ENCODE assay signal across 23 mouse cellular contexts in the genomic region with DNA sequence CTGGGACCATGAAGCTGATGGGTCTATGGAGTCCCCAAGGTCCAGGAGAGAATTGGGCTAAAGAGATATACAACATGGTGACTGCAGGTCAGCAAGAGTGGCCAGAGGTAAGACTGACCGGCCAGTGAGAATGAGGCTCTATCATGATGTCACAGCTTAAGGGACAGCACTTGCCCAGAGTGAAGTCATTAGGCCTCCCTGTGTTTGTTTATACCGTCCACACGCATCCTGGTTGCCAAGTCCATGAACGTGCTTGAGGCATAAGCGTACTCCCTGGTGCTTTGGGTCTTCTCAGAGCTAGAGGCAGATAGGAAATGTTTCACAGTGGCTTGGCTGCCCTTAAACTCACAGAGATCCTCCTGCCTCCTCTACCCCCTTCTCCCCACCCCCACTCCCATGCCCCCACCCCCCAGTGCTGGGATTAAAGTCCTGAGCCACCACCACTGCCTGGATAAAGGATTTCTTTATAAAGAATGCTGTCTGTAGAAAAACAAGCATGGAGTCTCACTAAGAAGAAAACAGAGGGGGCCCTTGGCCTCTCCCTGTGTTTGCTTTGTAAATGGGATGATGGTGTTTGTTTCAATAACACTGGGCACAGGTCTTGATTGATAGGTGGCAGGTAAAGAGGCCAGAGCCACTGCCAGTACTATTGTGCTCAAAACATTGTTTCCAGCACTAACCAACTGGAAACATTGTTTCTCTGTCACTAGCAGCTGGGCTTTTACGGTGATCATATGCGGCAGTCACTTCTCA. TPM values are rescaled to one million over a fixed set of nuclear protein-coding genes. Genes with fewer than 3 reads are reported as not detected.
A peak's percentile ranks its signal among the peaks of the same experiment; 100 is the strongest.
DNase-seq lines count a peak whose midpoint lies in the region; ATAC-seq and TF ChIP-seq lines count a peak whose summit lies in the region.
"Had no signal": no experiment of that assay in that cellular context is flagged by ENCODE, and none has a peak within 500 bp of the region (broad histone marks: within the 10 kb centered on the region; RNA-seq: fewer than 3 reads in every experiment).

No protein-coding gene starts in this region.

- no peak for TF ChIP-seq CTCF in hindbrain, postnatal 0 days (IDR thresholded peaks at IDR 0.05; ENCODE audit: low read depth)
- no peak for TF ChIP-seq CTCF in midbrain, postnatal 0 days (IDR thresholded peaks at IDR 0.05)

- WGBS in hindbrain, embryonic 11.5 days, result 38% methylated on average over 7 of the region's 7 CpGs
- WGBS in hindbrain, embryonic 12.5 days, result 30% methylated on average over 7 of the region's 7 CpGs
- WGBS in hindbrain, postnatal 0 days, result 20% methylated on average over 7 of the region's 7 CpGs
- 20% methylated on average over 7 of the region's 7 CpGs for WGBS in midbrain, postnatal 0 days

- peak; percentile 53 for ATAC-seq in hindbrain, embryonic 11.5 days (ENCODE audit: low FRiP score)
- no peak; the same call in 1 of the 2 replicates for ATAC-seq in hindbrain, embryonic 12.5 days (ENCODE audit: low FRiP score)
- peak; percentile 35; the same call in 1 of the 2 replicates for ATAC-seq in hindbrain, postnatal 0 days
- no peak for ATAC-seq in midbrain, postnatal 0 days (ENCODE audit: low FRiP score)
- ATAC-seq: intestine, embryonic 16.5 days; liver, embryonic 12.5 days had no signal

- no peak overlapping the region for H3K4me2 ChIP-seq in hindbrain, embryonic 11.5 days (replicated peaks; ENCODE audit: low read depth, low read length)
- H3K4me2 ChIP-seq in hindbrain, embryonic 12.5 days (replicated peaks), result no peak overlapping the region
- H3K4me2 ChIP-seq in hindbrain, postnatal 0 days (ENCODE audit: low read depth, low read length), result no peak overlapping the region
- no peak overlapping the region for H3K4me2 ChIP-seq in midbrain, postnatal 0 days (ENCODE audit: low read depth, low read length, poor library complexity, severe bottlenecking)
- H3K4me2 ChIP-seq: embryonic facial prominence, embryonic 15.5 days; liver, embryonic 12.5 days; neural tube, embryonic 12.5 days had no signal

- H3K4me1 ChIP-seq in hindbrain, embryonic 11.5 days (replicated peaks; ENCODE audit: control insufficient read depth, insufficient read depth, low read length), result peaks cover 4% of the 10 kb centered on the region; the same call in 1 of the 2 replicates
- peaks cover 13% of the 10 kb centered on the region for H3K4me1 ChIP-seq in hindbrain, embryonic 12.5 days
- no peaks in the 10 kb centered on the region for H3K4me1 ChIP-seq in hindbrain, postnatal 0 days (ENCODE audit: insufficient read depth, low read length)
- no peaks in the 10 kb centered on the region for H3K4me1 ChIP-seq in midbrain, postnatal 0 days (ENCODE audit: insufficient read depth, low read length)
- H3K4me1 ChIP-seq: embryonic facial prominence, embryonic 15.5 days had no signal

- no peaks in the 10 kb centered on the region for H3K9me3 ChIP-seq in hindbrain, embryonic 11.5 days (ENCODE audit: control insufficient read depth, low read length)
- no peaks in the 10 kb centered on the region for H3K9me3 ChIP-seq in hindbrain, embryonic 12.5 days (replicated peaks)
- no peaks in the 10 kb centered on the region for H3K9me3 ChIP-seq in hindbrain, postnatal 0 days (ENCODE audit: low read length)
- H3K9me3 ChIP-seq in midbrain, postnatal 0 days (ENCODE audit: low read length), result no peaks in the 10 kb centered on the region
- H3K9me3 ChIP-seq: embryonic facial prominence, embryonic 15.5 days; liver, embryonic 12.5 days; neural tube, embryonic 12.5 days had no signal

- no peak overlapping the region for H3K9ac ChIP-seq in hindbrain, embryonic 11.5 days (ENCODE audit: low read depth, low read length)
- H3K9ac ChIP-seq in hindbrain, embryonic 12.5 days, result no peak overlapping the region
- no peak overlapping the region for H3K9ac ChIP-seq in hindbrain, postnatal 0 days (replicated peaks; ENCODE audit: low read length)
- 0 out of 2 replicates have a peak overlapping the region, but pooled peaks have one; percentile 19 for H3K9ac ChIP-seq in midbrain, postnatal 0 days (replicated peaks; ENCODE audit: low read length, poor library complexity, severe bottlenecking)
- H3K9ac ChIP-seq: embryonic facial prominence, embryonic 15.5 days; liver, embryonic 12.5 days; neural tube, embryonic 12.5 days had no signal

- no peak overlapping the region for H3K4me3 ChIP-seq in hindbrain, embryonic 11.5 days (ENCODE audit: low read depth, low read length)
- no peak overlapping the region for H3K4me3 ChIP-seq in hindbrain, embryonic 12.5 days
- no peak overlapping the region for H3K4me3 ChIP-seq in hindbrain, postnatal 0 days (ENCODE audit: low read length)
- H3K4me3 ChIP-seq in midbrain, postnatal 0 days (ENCODE audit: low read depth, low read length), result no peak overlapping the region
- H3K4me3 ChIP-seq: embryonic facial prominence, embryonic 15.5 days; heart, adult 2 months; liver, embryonic 12.5 days; neural tube, embryonic 12.5 days had no signal

- no peaks in the 10 kb centered on the region for H3K36me3 ChIP-seq in hindbrain, embryonic 11.5 days (ENCODE audit: control insufficient read depth, insufficient read depth, low read length)
- H3K36me3 ChIP-seq in hindbrain, embryonic 12.5 days, result no peaks in the 10 kb centered on the region
- no peaks in the 10 kb centered on the region for H3K36me3 ChIP-seq in hindbrain, postnatal 0 days (ENCODE audit: insufficient read depth, low read length)
- H3K36me3 ChIP-seq in midbrain, postnatal 0 days (ENCODE audit: insufficient read depth, low read length), result no peaks in the 10 kb centered on the region
- H3K36me3 ChIP-seq: embryonic facial prominence, embryonic 15.5 days; liver, embryonic 12.5 days; neural tube, embryonic 12.5 days had no signal

- H3K27ac ChIP-seq in hindbrain, embryonic 11.5 days (ENCODE audit: low read depth, low read length), result 0 out of 2 replicates have a peak overlapping the region, but pooled peaks have one; percentile 45
- no peak overlapping the region for H3K27ac ChIP-seq in hindbrain, embryonic 12.5 days
- no peak overlapping the region for H3K27ac ChIP-seq in hindbrain, postnatal 0 days
- no peak overlapping the region for H3K27ac ChIP-seq in midbrain, postnatal 0 days (ENCODE audit: low read depth, low read length)
- H3K27ac ChIP-seq: embryonic facial prominence, embryonic 15.5 days; heart, adult 2 months; liver, embryonic 12.5 days; neural tube, embryonic 12.5 days had no signal

- no peaks in the 10 kb centered on the region for H3K27me3 ChIP-seq in hindbrain, embryonic 11.5 days (ENCODE audit: control insufficient read depth, insufficient read depth, low read length)
- H3K27me3 ChIP-seq in hindbrain, embryonic 12.5 days, result no peaks in the 10 kb centered on the region; the same call in 1 of the 2 replicates
- no peaks in the 10 kb centered on the region for H3K27me3 ChIP-seq in hindbrain, postnatal 0 days (ENCODE audit: insufficient read depth, low read length)
- H3K27me3 ChIP-seq in midbrain, postnatal 0 days (ENCODE audit: insufficient read depth, low read length), result no peaks in the 10 kb centered on the region
- H3K27me3 ChIP-seq: embryonic facial prominence, embryonic 15.5 days; neural tube, embryonic 12.5 days had no signal

- DNase-seq in hindbrain, embryonic 11.5 days (ENCODE audit: low spot score), result no peak
- peak; percentile 21 to 36 for DNase-seq in lung, postnatal 4 days
- no peak for DNase-seq in lung, postnatal 36 days
- no peak for DNase-seq in hindbrain, postnatal 0 days (ENCODE audit: low spot score)
- no peak for DNase-seq in midbrain, postnatal 0 days (ENCODE audit: low spot score)
- no peak for DNase-seq in neural tube, embryonic 10.5 days (ENCODE audit: extremely low spot score, low spot score)
- DNase-seq: adrenal gland, adult 8-10 months; cerebellum, postnatal 10 days; gastrocnemius, postnatal 14 days; heart, adult 2 months; right cerebral cortex, postnatal 4 days; thymus, postnatal 36 days had no signal

RNA-seq across cellular contexts. Expression of a gene that starts 3.2 kb away (rescaled TPM):
- polyA plus RNA-seq in hindbrain, embryonic 11.5 days (2014; fragmentation: Nextera tagmentation; extraction: Ambion mirVana), result not detected in 2 replicates
- 0.08 TPM in 2 replicates for polyA plus RNA-seq in hindbrain, embryonic 12.5 days (2016; fragmentation: Nextera tagmentation; extraction: Ambion mirVana)
- not detected in 2 replicates for total RNA-seq in hindbrain, postnatal 0 days (2014; rRNA removed)
- polyA plus RNA-seq in hindbrain, postnatal 0 days (2015; fragmentation: Nextera tagmentation; extraction: Ambion mirVana), result not detected in 2 replicates
- not detected in 2 replicates for total RNA-seq in midbrain, postnatal 0 days (2014; rRNA removed)
- polyA plus RNA-seq in midbrain, postnatal 0 days (2015; fragmentation: Nextera tagmentation; extraction: Ambion mirVana), result not detected in 2 replicates
- total RNA-seq: gastrocnemius, postnatal 14 days; hematopoietic stem cell, adult 5-6 weeks; layer of hippocampus, postnatal 10 days; monocyte, adult 5-6 weeks had no signal
- polyA plus RNA-seq: embryonic facial prominence, embryonic 15.5 days; intestine, embryonic 16.5 days; large intestine, adult 2 months; limb, embryonic 11.5 days; liver, embryonic 12.5 days; neural tube, embryonic 12.5 days had no signal

RNA-seq across cellular contexts. Expression of a gene that starts 23.4 kb away (rescaled TPM):
- 112 and 121 TPM in 2 replicates for polyA plus RNA-seq in hindbrain, embryonic 11.5 days (2014; fragmentation: Nextera tagmentation; extraction: Ambion mirVana)
- polyA plus RNA-seq in hindbrain, embryonic 12.5 days (2016; fragmentation: Nextera tagmentation; extraction: Ambion mirVana), result 101 and 112 TPM in 2 replicates
- 1.5 and 10.4 TPM in 2 replicates for total RNA-seq in hindbrain, postnatal 0 days (2014; rRNA removed)
- polyA plus RNA-seq in hindbrain, postnatal 0 days (2015; fragmentation: Nextera tagmentation; extraction: Ambion mirVana), result 56.0 and 73.6 TPM in 2 replicates
- total RNA-seq in midbrain, postnatal 0 days (2014; rRNA removed), result 6.8 and 30.2 TPM in 2 replicates
- polyA plus RNA-seq in midbrain, postnatal 0 days (2015; fragmentation: Nextera tagmentation; extraction: Ambion mirVana), result 41.6 and 44.9 TPM in 2 replicates

RNA-seq across cellular contexts. Expression of a gene that starts 32.3 kb away (rescaled TPM):
- 14.7 and 23.1 TPM in 2 replicates for polyA plus RNA-seq in hindbrain, embryonic 11.5 days (2014; fragmentation: Nextera tagmentation; extraction: Ambion mirVana)
- 17.7 and 25.6 TPM in 2 replicates for polyA plus RNA-seq in hindbrain, embryonic 12.5 days (2016; fragmentation: Nextera tagmentation; extraction: Ambion mirVana)
- 4.7 and 8.2 TPM in 2 replicates for total RNA-seq in hindbrain, postnatal 0 days (2014; rRNA removed)
- polyA plus RNA-seq in hindbrain, postnatal 0 days (2015; fragmentation: Nextera tagmentation; extraction: Ambion mirVana), result 19.1 and 19.3 TPM in 2 replicates
- 1.2 and 2.0 TPM in 2 replicates for total RNA-seq in midbrain, postnatal 0 days (2014; rRNA removed)
- 0.58 and 0.90 TPM in 2 replicates for polyA plus RNA-seq in midbrain, postnatal 0 days (2015; fragmentation: Nextera tagmentation; extraction: Ambion mirVana)
- total RNA-seq: adrenal gland, adult 8-10 months; gastrocnemius, postnatal 14 days; heart, adult 2 months; hematopoietic stem cell, adult 5-6 weeks; monocyte, adult 5-6 weeks had no signal
- polyA plus RNA-seq: heart, adult 2 months; kidney, embryonic 14.5 days; large intestine, adult 2 months; liver, embryonic 12.5 days had no signal

RNA-seq across cellular contexts. Expression of a gene that starts 34.8 kb away (rescaled TPM):
- polyA plus RNA-seq in hindbrain, embryonic 11.5 days (2014; fragmentation: Nextera tagmentation; extraction: Ambion mirVana), result 0.32 and 0.66 TPM in 2 replicates
- polyA plus RNA-seq in hindbrain, embryonic 12.5 days (2016; fragmentation: Nextera tagmentation; extraction: Ambion mirVana), result 0.13 and 0.29 TPM in 2 replicates
- 0.05 TPM in 1 of 2 replicates, not detected in the other for total RNA-seq in hindbrain, postnatal 0 days (2014; rRNA removed)
- polyA plus RNA-seq in hindbrain, postnatal 0 days (2015; fragmentation: Nextera tagmentation; extraction: Ambion mirVana), result 0.16 and 0.42 TPM in 2 replicates
- total RNA-seq in midbrain, postnatal 0 days (2014; rRNA removed), result 1.7 TPM in 1 of 2 replicates, not detected in the other
- 0.40 TPM in 1 of 2 replicates, not detected in the other for polyA plus RNA-seq in midbrain, postnatal 0 days (2015; fragmentation: Nextera tagmentation; extraction: Ambion mirVana)
- total RNA-seq: adrenal gland, adult 8-10 months; gastrocnemius, postnatal 14 days; hematopoietic stem cell, adult 5-6 weeks; layer of hippocampus, postnatal 10 days; monocyte, adult 5-6 weeks had no signal
- polyA plus RNA-seq: intestine, embryonic 16.5 days; large intestine, adult 2 months; liver, embryonic 12.5 days; neural tube, embryonic 12.5 days had no signal

Comparison
In these comparisons a context has a peak if more than half of its experiments do, and no peak if none do; other contexts are left out.
1. ATAC-seq: peak in hindbrain, embryonic 11.5 days (single experiment) and hindbrain, postnatal 0 days (single experiment); none in hindbrain, embryonic 12.5 days (single experiment) and midbrain, postnatal 0 days (single experiment).
2. DNase-seq: peak in lung, postnatal 4 days (2 of 2); none in hindbrain, embryonic 11.5 days (single experiment), lung, postnatal 36 days (single experiment), hindbrain, postnatal 0 days (single experiment), midbrain, postnatal 0 days (single experiment) and neural tube, embryonic 10.5 days (single experiment).